Mouse (Mus musculus) midbrain, embryonic 16.5 days (tissue): ENCODE measurements around the gene Man1b1. TPM values are rescaled to one million over a fixed set of nuclear protein-coding genes. Genes with fewer than 3 reads are reported as not detected.

Experiments
- ATAC-seq: fragments of 200-750 bp; cut with Nextera tagmentation; 2 replicates; pipeline ENCODE4 v1.8.0; 2017; ENCODE audit warnings: moderate TSS enrichment
- H3K27ac ChIP-seq: fragments of 300-500 bp; sonication (generic); 2 replicates; pipeline ENCODE4 v1.5.1; 2014; ENCODE audit warnings: mild to moderate bottlenecking, low read length, mixed read lengths
- H3K27me3 ChIP-seq: fragments of 300-500 bp; sonication (generic); 2 replicates; pipeline ENCODE4 v1.6.1; 2014; ENCODE audit warnings: low read depth, low read length, mixed read lengths; ENCODE audit not compliant: control insufficient read depth, insufficient read depth
- H3K36me3 ChIP-seq: fragments of 300-500 bp; sonication (generic); 2 replicates; pipeline ENCODE4 v1.6.1; 2014; ENCODE audit warnings: mild to moderate bottlenecking, low read length, moderate library complexity, mixed read lengths; ENCODE audit not compliant: control insufficient read depth, insufficient read depth
- H3K4me1 ChIP-seq: fragments of 300-500 bp; sonication (generic); 2 replicates; pipeline ENCODE4 v1.6.1; 2014; ENCODE audit warnings: mild to moderate bottlenecking, low read length, mixed read lengths; ENCODE audit not compliant: control insufficient read depth, insufficient read depth
- H3K4me2 ChIP-seq: fragments of 300-500 bp; sonication (generic); 2 replicates; pipeline ENCODE4 v1.6.1; 2014; ENCODE audit warnings: mild to moderate bottlenecking, low read length, mixed read lengths
- H3K4me3 ChIP-seq: fragments of 300-500 bp; sonication (generic); 2 replicates; pipeline ENCODE4 v1.5.1; 2014; ENCODE audit warnings: low read depth, mild to moderate bottlenecking, low read length, moderate library complexity, mixed read lengths
- H3K9ac ChIP-seq: fragments of 300-500 bp; sonication (generic); 2 replicates; pipeline ENCODE4 v1.6.1; 2014; ENCODE audit warnings: low read depth, low read length, mixed read lengths
- H3K9me3 ChIP-seq: fragments of 300-500 bp; sonication (generic); replicated peaks from 2 replicates; pipeline ENCODE4 v1.6.1; 2014; ENCODE audit warnings: mild to moderate bottlenecking, low read length, mixed read lengths; ENCODE audit not compliant: control insufficient read depth, poor library complexity, severe bottlenecking
- WGBS: fragments of 180-500 bp; shearing (Covaris S2); extraction: QIAGEN DNeasy Blood & Tissue Kit; methylation state at CpG from one replicate; pipeline ENCODE4 v1.1.7; 2014; 5-methylcytosine and 5-hydroxymethylcytosine counted together
- polyA plus RNA-seq: library from polyadenylated mRNA; unstranded; fragments of >200 nt; fragmentation: Nextera tagmentation; extraction: Ambion mirVana; gene quantifications from 2 replicates; pipeline ENCODE4 v1.2.1, GENCODE M21; 2015

The Man1b1 gene
- polyA plus RNA-seq, 1 experiment from 2014 or later = 50.7 TPM

GRCm38 (mm10) chr2:25394281-25395221 is 62.4 kb downstream of the Man1b1 start:
- WGBS = 26% methylated on average over 3 of the region's 3 CpGs
- H3K4me3 ChIP-seq = no peak overlapping the region
- no peaks in the 10 kb centered on the region for H3K36me3 ChIP-seq
- no peak overlapping the region for H3K9ac ChIP-seq
- no peak overlapping the region for H3K4me2 ChIP-seq
- H3K9me3 ChIP-seq = no peaks in the 10 kb centered on the region
- H3K27ac ChIP-seq = peak overlapping the region; percentile 22; the same call in 1 of the 2 replicates
- peaks cover 50% of the 10 kb centered on the region for H3K27me3 ChIP-seq
- peak; percentile 71 for ATAC-seq
- peaks cover 6% of the 10 kb centered on the region; the same call in 1 of the 2 replicates for H3K4me1 ChIP-seq

- peak within 1 kb of the TSS; percentile 40 for H3K4me3 ChIP-seq
- WGBS = 2% methylated on average over 56 of the region's 57 CpGs
- H3K36me3 ChIP-seq = no peaks in the 10 kb centered on the region
- peak within 1 kb of the TSS; percentile 63 for H3K4me2 ChIP-seq
- peaks cover 7% of the 10 kb centered on the region; the same call in 1 of the 2 replicates for H3K4me1 ChIP-seq
- H3K27me3 ChIP-seq = peaks cover 57% of the 10 kb centered on the region
- 0 out of 2 replicates have a peak, but pooled peaks have one; percentile 6 for ATAC-seq
- peak within 1 kb of the TSS; percentile 48 for H3K9ac ChIP-seq
- no peaks in the 10 kb centered on the region for H3K9me3 ChIP-seq
- no peak within 1 kb of the TSS; the same call in 1 of the 2 replicates for H3K27ac ChIP-seq
These were observed 63.8 kb downstream of the Man1b1 start, which contains the start of gene Entpd2 for GRCm38 (mm10) chr2:25395721-25396596. Entpd2 (plus strand) TSS chr2:25395874.

GRCm38 (mm10) chr2:25396597-25396983 is 64.5 kb downstream of the Man1b1 start:
- no peak for ATAC-seq

GRCm38 (mm10) chr2:25397010-25397409 is 64.9 kb downstream of the Man1b1 start:
- peaks cover 57% of the 10 kb centered on the region for H3K27me3 ChIP-seq
- H3K9me3 ChIP-seq = no peaks in the 10 kb centered on the region
- WGBS = 62% methylated on average over 1 of the region's 1 CpGs
- no peak overlapping the region for H3K27ac ChIP-seq
- no peak overlapping the region for H3K4me3 ChIP-seq
- no peaks in the 10 kb centered on the region for H3K36me3 ChIP-seq
- H3K9ac ChIP-seq = no peak overlapping the region
- ATAC-seq = no peak
- no peak overlapping the region for H3K4me2 ChIP-seq
- H3K4me1 ChIP-seq = peaks cover 7% of the 10 kb centered on the region; the same call in 1 of the 2 replicates

More at GRCm38 (mm10) chr2:25396597-25396983, 64.5 kb downstream of the Man1b1 start:
- Histone ChIP-seq H3K27me3 (peaks cover 57% of the 10 kb centered on the region), H3K36me3 (no peaks in the 10 kb centered on the region), H3K4me1 (peaks cover 7% of the 10 kb centered on the region; the same call in 1 of the 2 replicates), H3K4me3 (no peak overlapping the region), H3K27ac (no peak overlapping the region), H3K9ac (no peak overlapping the region), H3K9me3 (no peaks in the 10 kb centered on the region), H3K4me2 (peak overlapping the region; percentile 63; the same call in 1 of the 2 replicates)
- WGBS = 28% methylated on average over 3 of the region's 3 CpGs

- H3K4me2 ChIP-seq = no peak overlapping the region
- no peak overlapping the region for H3K27ac ChIP-seq
- H3K4me1 ChIP-seq = peaks cover 7% of the 10 kb centered on the region; the same call in 1 of the 2 replicates
- no peaks in the 10 kb centered on the region for H3K9me3 ChIP-seq
- WGBS = 96% methylated on average over 7 of the region's 7 CpGs
- no peak overlapping the region for H3K9ac ChIP-seq
- H3K27me3 ChIP-seq = peaks cover 57% of the 10 kb centered on the region
- no peaks in the 10 kb centered on the region for H3K36me3 ChIP-seq
- H3K4me3 ChIP-seq = no peak overlapping the region
- ATAC-seq = no peak
These were observed 65.9 kb downstream of the Man1b1 start for GRCm38 (mm10) chr2:25398065-25398464.

- Histone ChIP-seq H3K9me3 (no peaks in the 10 kb centered on the region), H3K4me3 (no peak within 1 kb of the TSS), H3K27ac (no peak within 1 kb of the TSS), H3K4me1 (peaks cover 10% of the 10 kb centered on the region), H3K36me3 (no peaks in the 10 kb centered on the region), H3K9ac (no peak within 1 kb of the TSS), H3K27me3 (peaks cover 57% of the 10 kb centered on the region), H3K4me2 (peak within 1 kb of the TSS; percentile 68)
- no peak for ATAC-seq
- 68% methylated on average over 8 of the region's 8 CpGs for WGBS
These were observed 66.9 kb downstream of the Man1b1 start, which contains the start of gene Npdc1 for GRCm38 (mm10) chr2:25399051-25399450. Npdc1 (plus strand) TSS chr2:25399351.

GRCm38 (mm10) chr2:25400291-25400690 is 68.2 kb downstream of the Man1b1 start:
- H3K27ac ChIP-seq = no peak overlapping the region
- no peak for ATAC-seq
- H3K36me3 ChIP-seq = no peaks in the 10 kb centered on the region
- peaks cover 23% of the 10 kb centered on the region for H3K4me1 ChIP-seq
- H3K9ac ChIP-seq = peak overlapping the region; percentile 63
- H3K27me3 ChIP-seq = peaks cover 47% of the 10 kb centered on the region
- peak overlapping the region; percentile 36 for H3K4me3 ChIP-seq
- WGBS = 19% methylated on average over 16 of the region's 16 CpGs
- no peaks in the 10 kb centered on the region for H3K9me3 ChIP-seq
- H3K4me2 ChIP-seq = peak overlapping the region; percentile 68

GRCm38 (mm10) chr2:25400764-25401163 is 68.6 kb downstream of the Man1b1 start:
- 3% methylated on average over 17 of the region's 17 CpGs for WGBS

More at GRCm38 (mm10) chr2:25400764-25401163, 68.6 kb downstream of the Man1b1 start:
- Histone ChIP-seq H3K27ac (no peak overlapping the region), H3K9me3 (no peaks in the 10 kb centered on the region), H3K36me3 (no peaks in the 10 kb centered on the region), H3K9ac (peak overlapping the region; percentile 63), H3K4me3 (peak overlapping the region; percentile 36), H3K4me2 (peak overlapping the region; percentile 68), H3K4me1 (peaks cover 27% of the 10 kb centered on the region), H3K27me3 (peaks cover 42% of the 10 kb centered on the region)
- ATAC-seq = no peak
